Mouse (Mus musculus) gastrocnemius, postnatal 10 days (tissue): ENCODE measurements around the gene Tmem106a. TPM values are rescaled to one million over a fixed set of nuclear protein-coding genes. Genes with fewer than 3 reads are reported as not detected.

Experiments
- DNase-seq: peaks from one replicate; pipeline ENCODE4 v3.0.0; 2021; ENCODE audit warnings: mixed read lengths
- total RNA-seq, 2 experiments: library from RNA; stranded (reverse); gene quantifications; 2 replicates each; pipeline ENCODE4 v1.2.3; 2021

The Tmem106a gene
- total RNA-seq, 2 experiments from 2014 or later = 2.4 to 2.9 TPM

DNA sequence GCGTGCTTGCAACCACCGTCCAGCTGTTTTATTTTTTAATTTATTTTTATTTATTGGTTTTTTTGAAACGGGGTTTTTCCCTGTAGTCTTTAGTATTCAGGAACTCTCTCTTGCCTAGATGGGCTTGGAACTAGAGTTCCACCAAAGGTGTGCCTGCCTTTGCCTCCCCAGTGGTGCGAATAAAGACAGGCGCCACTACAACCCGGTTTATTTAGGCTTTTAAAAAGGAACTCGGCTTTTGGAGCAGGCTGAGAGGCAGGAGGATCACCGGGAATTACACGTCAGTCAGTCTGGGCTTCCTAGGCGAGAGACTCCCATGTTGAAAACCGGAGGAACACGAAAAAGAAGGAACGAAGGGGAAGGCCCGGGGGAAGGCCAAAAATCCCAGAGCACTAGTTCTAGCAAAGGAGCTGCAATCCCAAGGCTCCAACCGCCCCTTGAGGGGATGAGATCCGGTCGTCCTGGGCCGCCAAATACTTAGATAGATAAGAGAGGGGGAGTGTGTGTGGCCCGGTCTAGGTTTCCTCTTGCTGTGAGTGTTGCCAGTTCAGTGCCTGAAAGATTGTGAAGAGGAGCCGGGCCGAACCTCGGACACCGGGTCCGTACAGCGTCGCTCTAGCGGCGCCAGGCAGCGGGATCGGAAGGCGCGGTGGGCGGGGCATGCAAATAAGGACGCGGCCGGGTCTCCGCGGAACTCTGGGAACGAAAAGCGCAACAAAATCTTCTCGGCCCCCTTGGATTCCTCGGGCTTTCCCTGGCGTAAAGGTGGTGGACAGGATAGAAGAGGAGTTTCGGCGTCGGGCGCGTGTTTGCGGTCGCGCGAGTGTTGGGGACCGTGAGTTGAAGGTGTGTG lies 59.0 kb downstream of the Tmem106a start:
- DNase-seq = peak; percentile 79

Other genes with a start within 250 kb of the Tmem106a start
- under 1 TPM in 1 of 2 experiments, not detected in 1; 0.14 TPM for gene G6pc, start 214.7 kb upstream of the Tmem106a start, total RNA-seq
- 10 to 100 TPM; 17.4 to 17.6 TPM for gene Aarsd1, start 164.6 kb upstream of the Tmem106a start, total RNA-seq
- 1 to 10 TPM; 3.5 to 5.2 TPM for gene Gm27029, start 157.4 kb upstream of the Tmem106a start, total RNA-seq
- gene Rundc1, start 157.2 kb upstream of the Tmem106a start, total RNA-seq = 1 to 10 TPM; 6.5 to 6.8 TPM
- 100 to 1,000 TPM in 1 of 2 experiments, 10 to 100 TPM in 1; 90.6 to 101 TPM for gene Ptges3l, start 156.9 kb upstream of the Tmem106a start, total RNA-seq
- gene Rpl27, start 139.9 kb upstream of the Tmem106a start, total RNA-seq = 10 to 100 TPM; 55.9 to 84.8 TPM
- gene Ifi35, start 133.8 kb upstream of the Tmem106a start, total RNA-seq = 1 to 10 TPM; 6.6 to 7.2 TPM
- gene Rnd2, start 117.2 kb upstream of the Tmem106a start, total RNA-seq = 1 to 10 TPM; 5.0 to 5.8 TPM
- 10 to 100 TPM; 39.4 to 50.2 TPM for gene Vat1, start 116.0 kb upstream of the Tmem106a start, total RNA-seq
- gene Brca1, start 30.3 kb upstream of the Tmem106a start, total RNA-seq = 1 to 10 TPM; 1.9 to 4.6 TPM
- 10 to 100 TPM; 73.1 to 81.8 TPM for gene Nbr1, start 30.1 kb upstream of the Tmem106a start, total RNA-seq
- gene Gm11634, start 17.0 kb downstream of the Tmem106a start, total RNA-seq = not detected
- 10 to 100 TPM; 18.0 to 20.9 TPM for gene Rdm1, start 45.0 kb downstream of the Tmem106a start, total RNA-seq
- gene Arl4d, start 83.3 kb downstream of the Tmem106a start, total RNA-seq = 10 to 100 TPM in 1 of 2 experiments, 1 to 10 TPM in 1; 7.1 to 10.7 TPM
- 10 to 100 TPM; 13.7 to 17.6 TPM for gene Dhx8, start 150.7 kb downstream of the Tmem106a start, total RNA-seq
- gene Etv4, start 203.1 kb downstream of the Tmem106a start, total RNA-seq = 1 to 10 TPM; 5.6 to 6.8 TPM